Mouse (Mus musculus): Measurements from ENCODE around the gene Scaf1. TPM values are rescaled to one million over a fixed set of nuclear protein-coding genes. Genes with fewer than 3 reads are reported as not detected.

Scaf1 gene
- polyA plus RNA-seq, 1 experiment from 2014 or later, result 40.0 TPM

DNA sequence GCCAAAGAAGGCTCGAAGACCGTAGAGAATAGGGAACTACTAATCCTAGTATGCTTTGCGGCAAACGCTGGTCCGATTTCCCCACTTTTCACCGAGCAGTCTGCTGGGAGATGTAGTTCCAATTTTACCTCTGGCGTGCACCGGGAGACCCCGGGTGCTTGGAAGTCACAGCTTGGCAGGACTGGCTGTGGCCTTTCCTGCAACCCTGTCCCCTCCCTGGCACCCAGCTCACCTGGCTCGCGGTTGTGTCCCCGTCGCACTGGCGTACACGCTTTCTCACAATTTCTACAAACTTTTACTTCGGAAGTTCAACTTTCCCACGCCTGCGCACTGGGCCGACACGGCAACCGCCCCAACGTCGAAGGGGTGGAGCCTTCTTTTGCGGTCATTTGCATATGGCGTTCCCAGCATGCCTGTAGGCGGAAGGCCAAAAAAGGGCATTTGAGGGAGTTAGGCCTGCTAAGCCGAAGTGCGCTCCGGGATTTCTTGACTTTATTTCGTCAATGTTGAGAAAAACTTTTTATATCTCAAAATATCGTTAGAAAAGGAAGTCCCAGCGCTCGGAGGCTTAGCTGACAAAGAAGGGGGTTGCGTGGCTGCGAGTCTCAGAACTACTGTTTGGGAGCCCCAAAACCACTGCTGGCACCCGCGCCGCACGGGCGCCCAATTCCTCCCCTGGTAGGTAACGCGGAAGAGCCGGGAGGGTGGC, 18.8 kb downstream of the Scaf1 start, which contains the start of gene Irf3:
TSS of gene Irf3 (plus strand) at position 418 of the 709 bp plus-strand sequence.
- no peaks in the 10 kb centered on the region; the same call in 1 of the 2 replicates for H3K4me1 ChIP-seq (ENCODE audit: control insufficient read depth, insufficient read depth, low read length)
- DNase-seq (ENCODE audit: low spot score) (peak; percentile 98), ATAC-seq (replicated peaks; ENCODE audit: insufficient number of reproducible peaks, low FRiP score, low TSS enrichment, low read depth) (peak; percentile 78)
- peaks cover 18% of the 10 kb centered on the region for H3K36me3 ChIP-seq (replicated peaks; ENCODE audit: control insufficient read depth, insufficient read depth, low read depth, low read length)
- no peaks in the 10 kb centered on the region for H3K27me3 ChIP-seq (ENCODE audit: control insufficient read depth, insufficient read depth, low read length)
- peak within 1 kb of the TSS; percentile 60 for H3K4me3 ChIP-seq (ENCODE audit: low read depth, low read length)
- peak within 1 kb of the TSS; percentile 84 for H3K9ac ChIP-seq (replicated peaks; ENCODE audit: low read length)
- H3K9me3 ChIP-seq (replicated peaks; ENCODE audit: control insufficient read depth, low read length), result no peaks in the 10 kb centered on the region
- H3K27ac ChIP-seq (replicated peaks; ENCODE audit: low read depth, low read length), result 0 out of 2 replicates have a peak within 1 kb of the TSS, but pooled peaks have one; percentile 43
- WGBS, result under 1% methylated on average over 43 of the region's 43 CpGs
- peak within 1 kb of the TSS; percentile 84 for H3K4me2 ChIP-seq (ENCODE audit: low read depth, low read length)

DNA sequence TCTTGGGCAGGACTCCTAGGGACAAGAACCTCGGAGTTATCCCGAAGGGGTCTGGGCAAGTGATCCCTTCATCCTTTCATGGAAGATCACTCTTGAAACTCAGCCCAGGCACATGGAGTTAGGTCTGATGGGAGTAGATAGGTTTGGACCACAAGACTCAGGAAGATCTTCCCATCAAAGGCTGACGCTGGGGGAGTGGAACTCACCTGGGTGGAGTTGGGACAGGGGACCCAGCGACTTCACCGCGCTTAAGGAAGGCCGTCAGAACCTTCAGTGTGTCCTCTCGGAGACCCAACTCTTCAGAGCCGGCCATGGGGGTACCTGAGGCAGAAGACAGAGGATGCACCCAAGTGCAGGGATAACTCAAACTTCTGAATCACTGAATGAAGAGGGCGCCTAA, 19.5 kb downstream of the Scaf1 start:
- peaks cover 18% of the 10 kb centered on the region for H3K36me3 ChIP-seq (replicated peaks; ENCODE audit: control insufficient read depth, insufficient read depth, low read depth, low read length)
- H3K9ac ChIP-seq (replicated peaks; ENCODE audit: low read length), result peak overlapping the region; percentile 84
- 16% methylated on average over 10 of the region's 10 CpGs for WGBS
- no peaks in the 10 kb centered on the region for H3K9me3 ChIP-seq (replicated peaks; ENCODE audit: control insufficient read depth, low read length)
- H3K27ac ChIP-seq (replicated peaks; ENCODE audit: low read depth, low read length), result 0 out of 2 replicates have a peak overlapping the region, but pooled peaks have one; percentile 43
- peak overlapping the region; percentile 60 for H3K4me3 ChIP-seq (ENCODE audit: low read depth, low read length)
- no peaks in the 10 kb centered on the region; the same call in 1 of the 2 replicates for H3K4me1 ChIP-seq (ENCODE audit: control insufficient read depth, insufficient read depth, low read length)
- no peaks in the 10 kb centered on the region for H3K27me3 ChIP-seq (ENCODE audit: control insufficient read depth, insufficient read depth, low read length)
- DNase-seq (ENCODE audit: low spot score) (no peak), ATAC-seq (replicated peaks; ENCODE audit: insufficient number of reproducible peaks, low FRiP score, low TSS enrichment, low read depth) (no peak)
- H3K4me2 ChIP-seq (ENCODE audit: low read depth, low read length), result peak overlapping the region; percentile 84

DNA sequence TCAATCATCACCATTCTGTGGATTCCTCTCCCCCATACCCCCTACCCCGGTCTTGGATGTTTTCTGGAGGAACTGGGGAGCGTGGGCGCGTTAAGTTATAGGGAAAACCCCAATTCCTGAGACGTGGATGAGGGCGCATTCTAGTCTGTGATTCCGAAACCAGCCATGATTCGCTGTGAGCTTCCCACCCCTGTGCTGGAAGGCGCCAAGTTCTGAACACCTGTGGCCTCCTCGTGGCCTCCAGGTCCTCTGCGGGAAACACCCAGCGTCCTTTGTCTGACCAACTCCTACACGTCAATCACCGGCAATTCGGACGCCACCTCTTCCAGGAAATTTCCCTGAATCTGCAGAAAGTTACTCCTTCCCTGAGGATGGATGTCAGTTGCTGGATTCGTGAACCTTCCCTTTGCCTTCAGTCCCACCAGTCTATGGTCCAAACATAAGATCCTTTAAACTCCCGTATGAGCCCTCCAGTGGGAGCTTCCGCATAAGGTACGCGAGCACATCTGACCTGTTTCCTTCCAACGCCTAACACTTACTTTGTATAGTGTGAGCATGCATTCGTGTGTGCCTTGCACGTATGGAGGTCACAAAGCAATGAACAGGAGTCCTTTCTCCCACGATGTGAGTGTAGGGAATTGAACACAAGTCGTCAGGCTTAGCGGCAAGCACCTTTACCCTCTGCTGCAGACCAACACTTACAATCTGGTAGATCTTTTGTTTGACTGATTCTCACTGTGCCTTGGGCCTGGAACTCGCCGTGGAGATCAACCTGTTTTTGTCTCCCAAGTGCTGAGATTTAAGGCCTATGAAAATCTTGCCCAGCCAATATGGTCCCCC, 29.1 kb downstream of the Scaf1 start:
- H3K27ac ChIP-seq (replicated peaks; ENCODE audit: low read depth, low read length), result peak overlapping the region; percentile 90
- peak overlapping the region; percentile 82 for H3K9ac ChIP-seq (replicated peaks; ENCODE audit: low read length)
- under 1% methylated on average over 29 of the region's 29 CpGs for WGBS
- peaks cover 5% of the 10 kb centered on the region for H3K36me3 ChIP-seq (replicated peaks; ENCODE audit: control insufficient read depth, insufficient read depth, low read depth, low read length)
- H3K4me1 ChIP-seq (ENCODE audit: control insufficient read depth, insufficient read depth, low read length), result peaks cover 7% of the 10 kb centered on the region
- no peaks in the 10 kb centered on the region for H3K9me3 ChIP-seq (replicated peaks; ENCODE audit: control insufficient read depth, low read length)
- H3K4me2 ChIP-seq (ENCODE audit: low read depth, low read length), result peak overlapping the region; percentile 44
- ATAC-seq (replicated peaks; ENCODE audit: insufficient number of reproducible peaks, low FRiP score, low TSS enrichment, low read depth), result peak; percentile 41
- H3K4me3 ChIP-seq (ENCODE audit: low read depth, low read length), result peak overlapping the region; percentile 55
- DNase-seq (ENCODE audit: low spot score), result no peak
- no peaks in the 10 kb centered on the region for H3K27me3 ChIP-seq (ENCODE audit: control insufficient read depth, insufficient read depth, low read length)

DNA sequence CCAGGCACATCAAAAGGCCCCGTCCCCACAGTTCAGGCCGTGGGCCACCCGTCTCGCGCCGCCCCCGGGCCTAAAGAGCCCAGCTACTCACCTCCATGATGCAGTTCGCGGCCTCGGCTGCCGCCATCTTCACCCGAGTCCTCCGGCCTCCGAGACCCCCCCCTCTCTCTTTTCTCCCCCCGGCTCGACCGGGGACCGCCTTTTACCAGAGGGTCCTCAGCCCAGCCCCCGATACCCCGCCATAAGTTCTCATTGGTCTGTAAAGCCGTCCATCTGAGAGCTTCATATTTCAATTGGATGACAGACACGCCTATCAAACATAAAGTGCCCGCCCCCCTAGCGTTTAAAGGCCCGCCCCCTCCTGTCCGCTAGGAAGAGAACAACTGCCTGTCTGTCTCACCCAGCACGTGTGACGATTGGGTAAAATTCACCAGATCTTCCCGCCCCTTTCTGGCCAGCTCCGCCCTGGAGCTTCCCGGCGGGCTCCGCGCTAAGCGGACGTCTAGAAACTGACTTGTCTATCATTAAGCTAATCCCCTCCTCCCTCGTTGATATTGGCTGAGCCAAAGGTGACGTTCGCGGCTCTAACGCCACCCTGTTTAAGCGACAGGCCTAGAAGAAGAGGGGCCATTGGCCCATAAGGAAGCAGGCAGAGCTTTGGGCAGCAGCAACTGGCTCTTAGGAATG, 29.8 kb downstream of the Scaf1 start, which contains the start of gene Prmt1:
TSS of gene Prmt1 (minus strand) at position 377 of the 687 bp plus-strand sequence.
- Histone ChIP-seq H3K27me3 (ENCODE audit: control insufficient read depth, insufficient read depth, low read length) (no peaks in the 10 kb centered on the region), H3K4me2 (ENCODE audit: low read depth, low read length) (peak within 1 kb of the TSS; percentile 57), H3K9me3 (replicated peaks; ENCODE audit: control insufficient read depth, low read length) (no peaks in the 10 kb centered on the region), H3K9ac (replicated peaks; ENCODE audit: low read length) (peak within 1 kb of the TSS; percentile 99), H3K27ac (replicated peaks; ENCODE audit: low read depth, low read length) (peak within 1 kb of the TSS; percentile 96), H3K4me3 (ENCODE audit: low read depth, low read length) (peak within 1 kb of the TSS; percentile 98), H3K36me3 (replicated peaks; ENCODE audit: control insufficient read depth, insufficient read depth, low read depth, low read length) (peaks cover 12% of the 10 kb centered on the region), H3K4me1 (ENCODE audit: control insufficient read depth, insufficient read depth, low read length) (peaks cover 7% of the 10 kb centered on the region)
- DNase-seq (ENCODE audit: low spot score) (peak; percentile 99), ATAC-seq (replicated peaks; ENCODE audit: insufficient number of reproducible peaks, low FRiP score, low TSS enrichment, low read depth) (peak; percentile 95)
- WGBS, result under 1% methylated on average over 42 of the region's 42 CpGs

- H3K36me3 ChIP-seq (replicated peaks; ENCODE audit: control insufficient read depth, insufficient read depth, low read depth, low read length), result peaks cover 16% of the 10 kb centered on the region
- no peaks in the 10 kb centered on the region for H3K27me3 ChIP-seq (ENCODE audit: control insufficient read depth, insufficient read depth, low read length)
- under 1% methylated on average over 39 of the region's 45 CpGs for WGBS
- DNase-seq (ENCODE audit: low spot score), result peak; percentile 82
- ATAC-seq (replicated peaks; ENCODE audit: insufficient number of reproducible peaks, low FRiP score, low TSS enrichment, low read depth), result 0 out of 2 replicates have a peak, but pooled peaks have one; percentile 9
- peak overlapping the region; percentile 57 for H3K4me2 ChIP-seq (ENCODE audit: low read depth, low read length)
- H3K4me3 ChIP-seq (ENCODE audit: low read depth, low read length), result peak overlapping the region; percentile 98
- peak overlapping the region; percentile 99 for H3K9ac ChIP-seq (replicated peaks; ENCODE audit: low read length)
- peak overlapping the region; percentile 96 for H3K27ac ChIP-seq (replicated peaks; ENCODE audit: low read depth, low read length)
- peaks cover 7% of the 10 kb centered on the region for H3K4me1 ChIP-seq (ENCODE audit: control insufficient read depth, insufficient read depth, low read length)
- no peaks in the 10 kb centered on the region for H3K9me3 ChIP-seq (replicated peaks; ENCODE audit: control insufficient read depth, low read length)
These were observed 30.5 kb downstream of the Scaf1 start for GRCm38 (mm10) chr7:44985595-44986191.

- H3K4me2 ChIP-seq (ENCODE audit: low read depth, low read length), result peak overlapping the region; percentile 57
- peaks cover 7% of the 10 kb centered on the region for H3K4me1 ChIP-seq (ENCODE audit: control insufficient read depth, insufficient read depth, low read length)
- H3K4me3 ChIP-seq (ENCODE audit: low read depth, low read length), result peak overlapping the region; percentile 98
- no peak overlapping the region for H3K27ac ChIP-seq (replicated peaks; ENCODE audit: low read depth, low read length)
- H3K9ac ChIP-seq (replicated peaks; ENCODE audit: low read length), result peak overlapping the region; percentile 13
- DNase-seq (ENCODE audit: low spot score) (no peak), ATAC-seq (replicated peaks; ENCODE audit: insufficient number of reproducible peaks, low FRiP score, low TSS enrichment, low read depth) (no peak)
- 40% methylated on average over 3 of the region's 3 CpGs for WGBS
- H3K36me3 ChIP-seq (replicated peaks; ENCODE audit: control insufficient read depth, insufficient read depth, low read depth, low read length), result peaks cover 22% of the 10 kb centered on the region
- no peaks in the 10 kb centered on the region for H3K9me3 ChIP-seq (replicated peaks; ENCODE audit: control insufficient read depth, low read length)
- no peaks in the 10 kb centered on the region for H3K27me3 ChIP-seq (ENCODE audit: control insufficient read depth, insufficient read depth, low read length)
These were observed 31.4 kb downstream of the Scaf1 start for GRCm38 (mm10) chr7:44984833-44985164.

DNA sequence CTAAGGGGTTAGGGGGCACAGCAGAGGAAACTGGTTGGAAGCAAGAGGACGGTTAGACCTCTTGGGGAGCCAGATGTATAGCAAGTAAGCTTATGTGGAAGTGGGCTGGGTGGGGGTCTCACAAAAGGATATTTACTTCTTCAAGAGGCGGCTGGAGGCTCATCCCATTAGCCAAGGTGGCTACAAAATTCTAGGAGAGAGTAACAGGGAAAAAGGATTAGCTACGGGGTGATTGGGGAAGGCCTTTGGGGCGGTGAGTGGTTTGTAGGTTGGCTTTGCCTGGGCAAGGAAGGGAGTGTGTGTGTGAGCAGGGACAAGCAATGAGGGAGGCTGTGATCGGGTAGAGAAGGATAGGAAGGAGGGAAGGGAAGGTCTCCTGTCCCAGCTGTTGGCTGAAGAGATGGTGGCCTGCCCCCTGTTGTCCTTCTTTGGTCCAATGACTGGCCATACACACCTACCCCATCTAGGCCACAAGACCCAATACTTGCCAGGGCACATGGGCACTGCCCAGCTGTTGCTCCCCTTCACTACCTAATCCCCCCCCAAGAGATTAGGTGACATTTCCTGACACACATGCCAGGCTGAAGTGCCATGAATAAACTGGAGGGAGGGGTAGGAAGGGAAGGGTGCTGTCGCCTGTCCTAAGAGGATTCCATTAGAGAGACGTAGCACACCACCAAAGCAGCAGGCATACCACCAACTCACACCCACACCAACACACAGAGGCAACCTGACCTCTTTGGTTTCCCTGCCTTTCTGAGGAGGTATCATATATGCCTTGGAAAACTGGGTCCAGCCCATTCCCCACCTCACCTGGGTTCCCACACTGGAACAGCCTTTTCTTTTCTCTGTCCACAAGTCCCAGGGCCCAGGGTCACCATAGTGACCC, 32.0 kb downstream of the Scaf1 start:
- Histone ChIP-seq H3K27me3 (ENCODE audit: control insufficient read depth, insufficient read depth, low read length) (no peaks in the 10 kb centered on the region), H3K9ac (replicated peaks; ENCODE audit: low read length) (peak overlapping the region; percentile 28), H3K36me3 (replicated peaks; ENCODE audit: control insufficient read depth, insufficient read depth, low read depth, low read length) (peaks cover 25% of the 10 kb centered on the region), H3K27ac (replicated peaks; ENCODE audit: low read depth, low read length) (no peak overlapping the region; the same call in 1 of the 2 replicates), H3K4me3 (ENCODE audit: low read depth, low read length) (peak overlapping the region; percentile 15; the same call in 1 of the 2 replicates), H3K9me3 (replicated peaks; ENCODE audit: control insufficient read depth, low read length) (no peaks in the 10 kb centered on the region), H3K4me2 (ENCODE audit: low read depth, low read length) (peak overlapping the region; percentile 57), H3K4me1 (ENCODE audit: control insufficient read depth, insufficient read depth, low read length) (peaks cover 7% of the 10 kb centered on the region)
- DNase-seq (ENCODE audit: low spot score), result no peak
- no peak for ATAC-seq (replicated peaks; ENCODE audit: insufficient number of reproducible peaks, low FRiP score, low TSS enrichment, low read depth)
- WGBS, result 84% methylated on average over 7 of the region's 7 CpGs

Data from embryonic facial prominence, embryonic 11.5 days (tissue).